Mouse (Mus musculus) hindbrain, embryonic 13.5 days (tissue): ENCODE data around the gene Arhgap32. TPM values are rescaled to one million over a fixed set of nuclear protein-coding genes. Genes with fewer than 3 reads are reported as not detected.

Source experiments
- ATAC-seq: fragments of 200-750 bp; cut with Nextera tagmentation; 2 replicates; pipeline ENCODE4 v1.8.0; 2017; ENCODE audit warnings: moderate TSS enrichment; ENCODE audit not compliant: low FRiP score
- H3K27ac ChIP-seq: fragments of 300-500 bp; sonication (generic); 2 replicates; pipeline ENCODE4 v1.5.1; 2015; ENCODE audit warnings: inconsistent platforms, mild to moderate bottlenecking, moderate library complexity
- H3K27me3 ChIP-seq: fragments of 300-500 bp; sonication (generic); 2 replicates; pipeline ENCODE4 v1.6.1; 2015; ENCODE audit warnings: mild to moderate bottlenecking, inconsistent platforms
- H3K36me3 ChIP-seq: fragments of 300-500 bp; sonication (generic); 2 replicates; pipeline ENCODE4 v1.6.1; 2015; ENCODE audit warnings: mild to moderate bottlenecking, inconsistent platforms
- H3K4me1 ChIP-seq: fragments of 300-500 bp; sonication (generic); replicated peaks from 2 replicates; pipeline ENCODE4 v1.6.1; 2015; ENCODE audit warnings: inconsistent platforms
- H3K4me2 ChIP-seq: fragments of 300-500 bp; sonication (generic); 2 replicates; pipeline ENCODE4 v1.6.1; 2015; ENCODE audit warnings: inconsistent platforms, mild to moderate bottlenecking, moderate library complexity
- H3K4me3 ChIP-seq: fragments of 300-500 bp; sonication (generic); 2 replicates; pipeline ENCODE4 v1.5.1; 2015; ENCODE audit warnings: mild to moderate bottlenecking, inconsistent platforms
- H3K9ac ChIP-seq: fragments of 300-500 bp; sonication (generic); 2 replicates; pipeline ENCODE4 v1.6.1; 2015; ENCODE audit warnings: mild to moderate bottlenecking, inconsistent platforms
- H3K9me3 ChIP-seq: fragments of 300-500 bp; sonication (generic); 2 replicates; pipeline ENCODE4 v1.6.1; 2016; ENCODE audit warnings: inconsistent platforms
- WGBS: fragments of 180-500 bp; shearing (Covaris S2); methylation state at CpG from one replicate; pipeline ENCODE4 v1.1.7; 2015; 5-methylcytosine and 5-hydroxymethylcytosine counted together
- microRNA-seq: library from miRNA; unstranded; fragments of <30 nt; microRNA quantifications from one replicate; pipeline ENCODE4, GENCODE M21; 2016
- polyA plus RNA-seq: library from polyadenylated mRNA; unstranded; fragments of >200 nt; fragmentation: Nextera tagmentation; extraction: Ambion mirVana; gene quantifications from 2 replicates; pipeline ENCODE4 v1.2.1, GENCODE M21; 2015

Gene Arhgap32
- polyA plus RNA-seq, 1 experiment from 2014 or later: 10.7 TPM

DNA sequence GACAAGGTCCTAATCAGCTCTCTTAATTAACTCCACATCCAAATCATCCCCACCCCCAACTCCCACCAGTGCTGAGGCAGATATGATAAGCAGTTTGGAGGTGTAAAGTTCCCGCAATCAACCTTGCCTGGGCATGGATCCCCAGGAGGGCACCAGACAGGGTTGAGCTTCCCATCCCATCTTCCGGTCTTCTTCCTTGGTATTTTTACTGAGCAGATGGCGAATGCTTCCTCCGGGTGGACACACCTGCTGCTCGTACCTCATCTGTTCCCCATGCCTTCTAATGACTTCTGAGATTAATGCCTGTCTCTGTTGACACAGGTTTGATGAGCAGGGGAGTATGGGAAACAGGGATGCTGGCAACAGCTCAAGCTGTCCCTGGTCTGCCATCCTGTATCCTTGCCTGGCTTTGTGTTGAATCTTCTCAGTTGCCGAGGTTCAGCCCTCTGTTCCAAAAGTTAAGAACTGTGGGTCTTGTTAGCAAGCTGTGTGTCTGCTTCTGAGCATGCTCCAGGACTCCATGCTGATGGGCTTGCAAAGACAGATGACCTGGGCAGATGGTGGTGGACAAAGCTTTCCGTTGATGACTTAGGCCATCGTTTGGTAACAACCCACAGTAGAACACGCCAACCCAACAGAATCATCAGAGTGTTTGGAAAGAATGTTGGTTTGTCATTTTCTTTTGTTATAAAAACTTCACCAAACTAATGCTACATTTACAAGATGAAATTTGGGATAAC lies 179.3 kb downstream of the Arhgap32 start:
- ATAC-seq: no peak
- 77% methylated on average over 9 of the region's 9 CpGs for WGBS

DNA sequence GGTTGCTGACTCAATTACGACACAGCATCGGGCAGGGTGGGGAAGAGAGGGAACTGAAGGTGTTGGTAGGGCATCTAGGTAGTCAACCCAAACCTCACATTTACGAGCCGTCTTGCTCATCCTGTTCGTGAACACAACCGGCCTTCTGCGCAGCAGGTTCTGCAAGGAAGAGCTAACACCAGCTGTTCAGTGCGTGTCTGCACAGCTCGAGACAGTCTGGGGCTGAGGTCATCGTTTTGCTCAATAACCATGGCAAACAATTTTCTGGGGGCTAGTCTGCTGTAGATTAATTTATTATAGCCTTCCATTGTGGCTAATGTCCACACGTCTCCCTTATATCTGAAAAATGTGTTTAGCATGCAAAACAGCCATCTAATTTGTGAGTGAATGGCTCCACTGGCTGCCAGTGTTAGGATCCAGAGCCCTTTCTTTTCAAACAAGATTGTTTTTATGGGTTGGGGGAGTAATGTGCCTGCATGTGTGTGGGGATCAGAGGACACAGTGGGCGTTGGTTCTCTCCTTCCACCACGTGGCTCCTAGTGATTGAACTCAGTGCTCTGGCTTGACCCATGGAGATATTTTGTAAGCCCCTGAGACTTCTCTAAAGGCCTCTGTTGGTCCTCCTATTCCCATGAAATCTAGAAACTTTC lies 186.7 kb downstream of the Arhgap32 start:
- Histone ChIP-seq H3K4me3 (no peak overlapping the region), H3K36me3 (no peaks in the 10 kb centered on the region), H3K9ac (no peak overlapping the region), H3K4me1 (peaks cover 11% of the 10 kb centered on the region), H3K9me3 (no peaks in the 10 kb centered on the region), H3K4me2 (peak overlapping the region; percentile 20; the same call in 1 of the 2 replicates), H3K27me3 (0 out of 2 replicates have a peak, but pooled peaks cover 18% of the 10 kb centered on the region), H3K27ac (peak overlapping the region; percentile 36; the same call in 1 of the 2 replicates)
- peak; percentile 86 for ATAC-seq
- 32% methylated on average over 13 of the region's 13 CpGs for WGBS

More for the DNA sequence above, 179.3 kb downstream of the Arhgap32 start:
- H3K4me3 ChIP-seq: no peak overlapping the region
- no peaks in the 10 kb centered on the region for H3K9me3 ChIP-seq
- no peaks in the 10 kb centered on the region for H3K36me3 ChIP-seq
- H3K9ac ChIP-seq: no peak overlapping the region
- H3K4me1 ChIP-seq: peaks cover 9% of the 10 kb centered on the region
- H3K4me2 ChIP-seq: no peak overlapping the region
- 0 out of 2 replicates have a peak, but pooled peaks cover 5% of the 10 kb centered on the region for H3K27me3 ChIP-seq
- no peak overlapping the region for H3K27ac ChIP-seq

- no peak overlapping the region for H3K4me3 ChIP-seq
- H3K27me3 ChIP-seq: 0 out of 2 replicates have a peak, but pooled peaks cover 10% of the 10 kb centered on the region
- no peaks in the 10 kb centered on the region for H3K36me3 ChIP-seq
- H3K9me3 ChIP-seq: no peaks in the 10 kb centered on the region
- H3K4me1 ChIP-seq: peaks cover 16% of the 10 kb centered on the region
- H3K27ac ChIP-seq: no peak overlapping the region
- ATAC-seq: no peak
- peak overlapping the region; percentile 29 for H3K4me2 ChIP-seq
- H3K9ac ChIP-seq: no peak overlapping the region
- WGBS: 52% methylated on average over 14 of the region's 14 CpGs
Measured at GRCm38 (mm10) chr9:32311786-32312185, 195.8 kb downstream of the Arhgap32 start.

GRCm38 (mm10) chr9:32312208-32312607 lies 196.3 kb downstream of the Arhgap32 start:
- no peak overlapping the region for H3K27ac ChIP-seq
- H3K4me1 ChIP-seq: peaks cover 16% of the 10 kb centered on the region
- ATAC-seq: no peak
- H3K36me3 ChIP-seq: no peaks in the 10 kb centered on the region
- H3K9me3 ChIP-seq: no peaks in the 10 kb centered on the region
- 0 out of 2 replicates have a peak, but pooled peaks cover 9% of the 10 kb centered on the region for H3K27me3 ChIP-seq
- peak overlapping the region; percentile 29; the same call in 1 of the 2 replicates for H3K4me2 ChIP-seq
- WGBS: 78% methylated on average over 4 of the region's 4 CpGs
- H3K9ac ChIP-seq: no peak overlapping the region
- no peak overlapping the region for H3K4me3 ChIP-seq

DNA sequence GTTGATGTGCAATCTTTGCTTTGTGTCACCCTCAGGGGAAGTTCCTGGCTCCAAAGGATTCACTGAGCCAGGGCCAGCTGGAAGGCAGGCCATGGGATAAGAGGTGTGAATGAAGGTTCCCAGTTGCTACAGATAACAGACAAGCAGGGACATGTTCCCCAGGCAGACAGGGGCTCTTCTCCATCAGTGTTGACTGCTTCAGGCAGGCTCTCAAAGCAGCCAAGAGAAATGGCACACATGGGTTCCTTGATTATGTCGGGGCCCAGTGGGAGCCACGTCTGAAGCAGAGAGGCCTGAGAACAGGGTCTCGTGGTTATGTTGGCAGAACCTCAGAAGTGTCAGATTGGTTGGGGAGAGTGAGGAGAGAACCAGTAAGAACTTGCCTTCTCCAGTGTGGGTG lies 198.1 kb downstream of the Arhgap32 start:
- no peak overlapping the region for H3K4me3 ChIP-seq
- H3K9me3 ChIP-seq: no peaks in the 10 kb centered on the region
- H3K27ac ChIP-seq: no peak overlapping the region
- 89% methylated on average over 3 of the region's 3 CpGs for WGBS
- no peak overlapping the region for H3K9ac ChIP-seq
- H3K4me1 ChIP-seq: peaks cover 16% of the 10 kb centered on the region
- H3K27me3 ChIP-seq: 0 out of 2 replicates have a peak, but pooled peaks cover 9% of the 10 kb centered on the region
- ATAC-seq: no peak
- H3K4me2 ChIP-seq: no peak overlapping the region
- no peaks in the 10 kb centered on the region for H3K36me3 ChIP-seq

DNA sequence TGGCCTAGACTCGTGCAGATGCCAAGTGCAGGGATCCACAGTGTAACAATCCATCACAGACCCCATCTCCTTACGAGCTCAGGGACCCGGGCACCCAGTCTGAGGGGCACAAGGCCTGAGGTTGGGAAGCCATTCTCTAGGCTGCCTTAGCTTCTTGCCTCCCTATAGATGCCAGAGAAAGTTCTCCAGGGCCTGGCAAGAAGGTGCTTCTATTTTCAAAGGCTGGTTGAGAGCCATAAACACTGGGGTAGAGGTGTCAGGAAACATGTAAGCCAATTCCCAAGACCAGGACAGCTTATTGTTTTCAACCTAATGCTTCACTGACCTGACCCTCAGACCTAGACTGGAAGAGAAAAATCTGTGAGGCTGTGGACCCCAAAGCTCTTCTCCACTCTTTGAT lies 200.1 kb downstream of the Arhgap32 start:
- WGBS: 90% methylated on average over 3 of the region's 3 CpGs

More for the DNA sequence above, 200.1 kb downstream of the Arhgap32 start:
- Histone ChIP-seq H3K27ac (no peak overlapping the region), H3K4me1 (peaks cover 20% of the 10 kb centered on the region), H3K9ac (no peak overlapping the region), H3K4me3 (no peak overlapping the region), H3K9me3 (no peaks in the 10 kb centered on the region), H3K36me3 (no peaks in the 10 kb centered on the region), H3K4me2 (no peak overlapping the region), H3K27me3 (0 out of 2 replicates have a peak, but pooled peaks cover 2% of the 10 kb centered on the region)
- ATAC-seq: no peak

Small RNAs within 50 kb of the gene (microRNA-seq; reads per million reads assigned to microRNA genes)
- not detected for gene Gm44453

Other genes with a start within 250 kb of the Arhgap32 start
- gene Barx2, start 202.7 kb upstream of the Arhgap32 start, polyA plus RNA-seq: not detected in 2 replicates
- gene Kcnj5, start 228.2 kb downstream of the Arhgap32 start, polyA plus RNA-seq: 0.39 and 0.40 TPM in 2 replicates